Mouse (Mus musculus) cortical plate, adult 2 months (tissue): ENCODE measurements around the gene 1110032A03Rik.

ENCODE experiments used
- CTCF ChIP-seq: fragments of 200-500 bp; IDR thresholded peaks from 2 replicates; pipeline ENCODE4 v1.5.1; 2011; ENCODE audit warnings: mild to moderate bottlenecking, control low read depth, low read length; ENCODE audit not compliant: insufficient read depth; ENCODE audit errors: extremely low read depth
- POLR2A ChIP-seq: fragments of 200-500 bp; IDR thresholded peaks from 2 replicates; pipeline ENCODE4 v1.6.1; 2011; ENCODE audit warnings: mild to moderate bottlenecking, low read length, control low read depth; ENCODE audit not compliant: insufficient read depth; ENCODE audit errors: extremely low read depth

GRCm38 (mm10) chr9:50756711-50757110 is 18.6 kb downstream of the 1110032A03Rik start:
- TF ChIP-seq CTCF (no peak), POLR2A (no peak)
